ENCODE assay signal across 22 mouse cellular contexts in genomic region chr7:71189757-71190156, GRCm38 (mm10).
A peak's percentile ranks its signal among the peaks of the same experiment; 100 is the strongest.
DNase-seq lines count a peak whose midpoint lies in the region; ATAC-seq lines count a peak whose summit lies in the region.
"Had no signal": no experiment of that assay in that cellular context is flagged by ENCODE, and none has a peak within 500 bp of the region (broad histone marks: within the 10 kb centered on the region; RNA-seq: fewer than 3 reads in every experiment).

No protein-coding gene starts in this region.

- no peaks in the 10 kb centered on the region for H3K27me3 ChIP-seq in kidney, embryonic 16.5 days (ENCODE audit: insufficient read depth, low read length)
- no peaks in the 10 kb centered on the region for H3K27me3 ChIP-seq in neural tube, embryonic 12.5 days (replicated peaks)
- no peaks in the 10 kb centered on the region for H3K27me3 ChIP-seq in neural tube, embryonic 14.5 days (ENCODE audit: control insufficient read depth, insufficient read depth, low read length)
- H3K27me3 ChIP-seq: embryonic facial prominence, embryonic 13.5 days; embryonic facial prominence, embryonic 15.5 days had no signal

- H3K4me2 ChIP-seq in kidney, embryonic 16.5 days (replicated peaks; ENCODE audit: low read depth, low read length): no peak overlapping the region
- H3K4me2 ChIP-seq in neural tube, embryonic 12.5 days (replicated peaks): no peak overlapping the region
- H3K4me2 ChIP-seq in neural tube, embryonic 14.5 days (ENCODE audit: low read depth, low read length): no peak overlapping the region
- H3K4me2 ChIP-seq: embryonic facial prominence, embryonic 13.5 days; embryonic facial prominence, embryonic 15.5 days; forebrain, embryonic 12.5 days had no signal

- peak overlapping the region; percentile 40; the same call in 1 of the 2 replicates for H3K27ac ChIP-seq in kidney, embryonic 16.5 days (ENCODE audit: low read length)
- no peak overlapping the region for H3K27ac ChIP-seq in neural tube, embryonic 12.5 days
- H3K27ac ChIP-seq in neural tube, embryonic 14.5 days (ENCODE audit: low read depth, low read length): no peak overlapping the region
- H3K27ac ChIP-seq: embryonic facial prominence, embryonic 13.5 days; embryonic facial prominence, embryonic 15.5 days; forebrain, embryonic 10.5 days; forebrain, embryonic 12.5 days had no signal

- H3K4me3 ChIP-seq in kidney, embryonic 16.5 days (ENCODE audit: low read length): no peak overlapping the region
- no peak overlapping the region for H3K4me3 ChIP-seq in neural tube, embryonic 12.5 days
- no peak overlapping the region for H3K4me3 ChIP-seq in neural tube, embryonic 14.5 days (ENCODE audit: low read depth, low read length)
- H3K4me3 ChIP-seq: embryonic facial prominence, embryonic 13.5 days; embryonic facial prominence, embryonic 15.5 days; erythroblast, embryonic 14.5 days; forebrain, embryonic 10.5 days; forebrain, embryonic 12.5 days had no signal

- no peaks in the 10 kb centered on the region for H3K9me3 ChIP-seq in kidney, embryonic 16.5 days (ENCODE audit: low read length)
- no peaks in the 10 kb centered on the region for H3K9me3 ChIP-seq in neural tube, embryonic 12.5 days
- no peaks in the 10 kb centered on the region for H3K9me3 ChIP-seq in neural tube, embryonic 14.5 days (ENCODE audit: control insufficient read depth, low read length)
- H3K9me3 ChIP-seq: embryonic facial prominence, embryonic 13.5 days; embryonic facial prominence, embryonic 15.5 days; forebrain, embryonic 10.5 days; forebrain, embryonic 12.5 days had no signal

- peaks cover 27% of the 10 kb centered on the region for H3K4me1 ChIP-seq in kidney, embryonic 16.5 days (ENCODE audit: insufficient read depth, low read length)
- no peaks in the 10 kb centered on the region for H3K4me1 ChIP-seq in neural tube, embryonic 12.5 days
- H3K4me1 ChIP-seq in neural tube, embryonic 14.5 days (ENCODE audit: control insufficient read depth, insufficient read depth, low read length): no peaks in the 10 kb centered on the region
- H3K4me1 ChIP-seq: embryonic facial prominence, embryonic 15.5 days had no signal

- H3K9ac ChIP-seq in kidney, embryonic 16.5 days (replicated peaks; ENCODE audit: low read length): no peak overlapping the region
- H3K9ac ChIP-seq in neural tube, embryonic 12.5 days: no peak overlapping the region
- H3K9ac ChIP-seq in neural tube, embryonic 14.5 days (replicated peaks; ENCODE audit: low read depth, low read length): no peak overlapping the region
- H3K9ac ChIP-seq: embryonic facial prominence, embryonic 13.5 days; embryonic facial prominence, embryonic 15.5 days; forebrain, embryonic 12.5 days had no signal

- ATAC-seq in kidney, embryonic 16.5 days (ENCODE audit: low FRiP score, low TSS enrichment): no peak
- 0 out of 2 replicates have a peak, but pooled peaks have one; percentile 63 for ATAC-seq in neural tube, embryonic 12.5 days (ENCODE audit: low FRiP score, low read depth)
- ATAC-seq in neural tube, embryonic 14.5 days (ENCODE audit: low read depth): peak; percentile 58; the same call in 1 of the 2 replicates

- 52% methylated on average over 6 of the region's 6 CpGs for WGBS in kidney, embryonic 16.5 days
- 66% methylated on average over 6 of the region's 6 CpGs for WGBS in neural tube, embryonic 12.5 days
- 52% methylated on average over 6 of the region's 6 CpGs for WGBS in neural tube, embryonic 14.5 days

- no peak for DNase-seq in kidney, adult 8-10 months
- DNase-seq in neural tube, embryonic 10.5 days (ENCODE audit: extremely low spot score, low spot score): no peak
- no peak for DNase-seq in right cerebral cortex, postnatal 36 days (ENCODE audit: low spot score in 2 of 2)
- DNase-seq in right cerebral cortex, adult 2 months (ENCODE audit: low spot score in 2 of 2): no peak
- DNase-seq: adrenal gland, adult 2 months; adrenal gland, postnatal 10 days; adrenal gland, postnatal 25 days; cerebellum, adult 11 months; cerebellum, adult 18-20 months; cerebellum, adult 8-10 months; cerebellum, adult 9-11 months; cerebellum, postnatal 14 days; cerebellum, postnatal 36 days; embryo, embryonic 11 days had no signal

- no peaks in the 10 kb centered on the region for H3K36me3 ChIP-seq in kidney, embryonic 16.5 days (ENCODE audit: insufficient read depth, low read length)
- H3K36me3 ChIP-seq in neural tube, embryonic 12.5 days: no peaks in the 10 kb centered on the region
- H3K36me3 ChIP-seq in neural tube, embryonic 14.5 days (ENCODE audit: control insufficient read depth, insufficient read depth, low read length): no peaks in the 10 kb centered on the region
- H3K36me3 ChIP-seq: embryonic facial prominence, embryonic 13.5 days; embryonic facial prominence, embryonic 15.5 days; forebrain, embryonic 10.5 days; forebrain, embryonic 12.5 days had no signal
